Mouse (Mus musculus): Measurements from ENCODE around the gene Chchd6.

The Chchd6 gene

DNA sequence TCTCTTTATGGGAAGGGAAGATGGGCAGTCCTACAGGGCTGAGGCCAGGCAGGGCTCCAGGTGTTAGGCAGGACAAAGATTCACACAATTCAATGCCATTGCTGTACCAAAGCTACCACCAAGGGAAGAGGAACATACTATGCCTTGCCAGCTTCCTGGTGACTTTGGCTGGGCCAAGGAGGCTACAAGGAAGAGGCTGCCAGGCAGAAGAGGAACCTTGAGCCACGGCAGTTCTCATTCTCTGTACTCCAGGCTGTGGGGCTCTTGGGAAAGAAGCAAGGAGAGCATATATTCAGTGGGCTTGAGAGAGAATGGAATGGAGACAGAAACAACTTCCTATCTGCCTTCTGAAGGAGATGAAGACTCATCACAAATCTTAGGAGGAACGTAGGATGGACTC lies 190.5 kb downstream of the Chchd6 start:
- no peak for DNase-seq (ENCODE audit: low spot score)

DNA sequence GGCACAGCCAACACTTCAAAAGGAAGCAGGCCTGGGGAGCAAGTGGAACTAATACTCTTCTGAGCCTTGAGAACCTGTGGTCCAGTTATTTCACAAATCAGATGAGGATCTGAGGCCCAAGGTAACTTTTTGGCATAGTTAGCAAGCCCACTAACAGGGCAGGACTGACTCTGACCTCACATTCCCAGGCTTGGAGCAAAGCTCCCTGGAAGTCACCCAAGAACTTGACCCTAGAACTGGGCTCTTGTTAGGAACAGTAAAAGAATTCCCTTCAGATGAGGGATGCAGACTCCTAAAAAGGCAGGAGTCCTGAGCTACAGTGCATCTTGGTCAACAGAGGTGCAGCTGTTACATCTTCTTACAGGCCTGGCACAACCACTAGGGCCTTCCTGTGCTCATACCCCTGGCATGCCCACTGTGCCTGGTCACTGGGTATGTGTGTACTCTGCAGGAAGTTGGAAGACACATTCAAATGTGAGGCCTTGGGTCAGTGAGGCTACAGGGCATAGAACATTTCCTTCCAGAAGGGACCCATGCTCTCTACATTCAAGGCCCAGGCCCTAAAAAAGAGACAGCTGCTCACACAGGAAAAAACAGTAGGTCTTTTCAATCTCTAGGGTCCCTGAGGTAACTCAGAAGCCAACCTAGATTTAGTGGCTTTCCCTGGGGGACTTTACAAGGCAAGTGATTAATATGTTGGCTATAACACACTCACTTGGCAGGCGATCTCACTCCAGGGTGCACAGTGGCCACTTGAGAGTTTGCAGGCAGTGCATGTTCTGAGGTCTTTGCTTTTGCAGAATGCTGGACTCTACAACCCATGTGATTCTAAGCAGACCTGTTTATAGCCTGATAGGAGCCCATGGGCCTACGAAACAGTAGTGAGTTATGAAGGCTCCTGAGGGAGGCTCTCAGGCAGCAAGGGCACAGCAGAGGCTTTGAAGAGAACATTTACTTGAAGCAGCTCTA lies 191.9 kb downstream of the Chchd6 start:
- DNase-seq (ENCODE audit: low spot score) = peak; percentile 62

DNA sequence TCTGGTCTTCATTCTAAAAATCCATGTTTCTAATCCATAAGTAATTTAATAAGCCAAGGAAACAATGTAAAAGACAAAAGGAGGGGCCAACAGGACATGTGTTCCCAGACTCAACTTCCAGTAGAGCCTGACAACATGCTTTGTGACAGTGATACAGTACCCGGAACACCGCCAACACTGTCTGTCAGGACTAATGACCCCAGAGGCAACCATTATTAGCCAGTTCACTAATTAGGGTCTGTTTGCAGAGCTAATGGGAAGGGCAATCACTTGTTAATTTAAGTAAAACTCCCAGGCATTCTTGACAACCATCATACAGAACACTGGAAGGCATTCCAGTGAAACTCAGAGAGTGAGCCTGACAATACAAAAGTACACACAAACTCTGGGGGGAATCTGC lies 193.0 kb downstream of the Chchd6 start:
- DNase-seq (ENCODE audit: low spot score) = no peak

DNA sequence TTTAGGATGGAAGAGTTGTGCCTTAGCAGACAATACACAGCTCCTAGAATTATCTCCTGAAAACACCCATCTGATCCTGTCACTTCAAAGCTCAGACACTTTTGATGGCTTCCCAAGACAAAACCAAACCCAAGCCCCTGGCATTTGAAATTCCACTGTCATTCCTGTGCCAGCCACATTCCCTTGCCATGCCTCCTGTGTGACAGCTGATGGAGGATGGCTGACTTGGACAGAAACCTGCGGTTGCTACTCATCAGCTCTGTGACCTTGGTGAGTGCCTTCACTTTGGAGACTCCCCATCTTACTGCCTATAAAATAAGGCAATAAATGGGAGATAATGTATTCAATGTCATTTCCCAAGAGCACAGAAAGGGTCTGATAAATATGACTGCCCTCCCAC lies 195.9 kb downstream of the Chchd6 start:
- no peak for DNase-seq (ENCODE audit: low spot score)

DNA sequence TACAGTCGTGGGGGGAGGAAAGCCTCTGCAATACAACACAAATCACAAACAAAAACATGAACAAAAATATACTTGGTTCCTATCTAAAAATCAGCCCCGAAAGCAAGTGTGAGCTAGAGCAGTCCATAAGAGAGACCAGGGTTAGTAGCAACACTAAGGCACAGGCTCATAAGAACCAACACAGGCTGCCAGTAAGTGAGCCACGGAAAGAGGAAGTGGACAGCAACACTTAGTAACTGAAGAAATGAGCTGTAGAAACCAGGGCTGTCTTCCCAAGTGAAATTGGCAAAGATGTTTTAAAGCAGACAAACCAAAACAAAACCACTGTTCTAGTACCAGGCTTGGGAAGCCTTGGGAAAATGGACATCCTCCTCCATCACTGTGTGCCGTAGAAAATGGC lies 197.5 kb downstream of the Chchd6 start:
- DNase-seq (ENCODE audit: low spot score) = no peak

DNA sequence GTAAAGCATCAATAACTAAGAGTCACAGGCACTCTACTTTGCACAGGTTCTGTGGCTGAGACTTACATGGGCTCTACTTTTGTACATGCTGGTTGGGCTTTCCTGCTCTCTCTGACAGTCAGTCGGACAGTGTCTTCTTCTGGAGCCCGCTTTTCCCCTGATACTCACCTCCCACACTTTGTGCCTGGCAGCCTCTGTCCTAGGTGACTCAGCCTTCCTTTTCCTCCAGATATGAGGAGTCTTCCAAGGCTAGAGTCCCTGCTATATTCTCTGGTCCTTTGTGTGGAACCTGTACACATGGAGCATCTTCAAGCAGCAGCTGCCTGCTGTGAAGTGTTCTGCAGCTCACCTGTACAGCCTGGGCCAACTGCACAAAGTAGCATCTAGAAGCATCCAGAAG lies 201.6 kb downstream of the Chchd6 start:
- DNase-seq (ENCODE audit: low spot score) = no peak

DNA sequence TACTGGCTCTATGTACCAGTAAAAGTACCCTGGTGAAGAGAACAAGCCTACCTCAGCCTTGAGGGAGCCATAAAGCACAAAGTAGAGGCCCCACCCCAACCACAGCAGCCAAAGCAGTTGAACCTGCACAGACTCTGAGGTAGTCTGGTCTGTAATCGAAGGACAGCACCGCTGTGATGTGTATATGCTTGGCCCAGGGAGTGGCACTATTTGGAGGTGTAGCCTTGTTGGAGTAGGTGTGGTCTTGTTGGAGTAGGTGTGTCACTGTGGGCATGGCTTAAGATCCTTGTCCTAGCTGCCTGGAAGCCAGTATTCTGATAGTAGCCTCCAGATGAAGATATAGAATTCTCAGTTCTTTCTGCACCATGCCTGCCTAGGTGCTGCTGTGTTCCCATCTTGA lies 203.2 kb downstream of the Chchd6 start:
- no peak for DNase-seq (ENCODE audit: low spot score)

DNA sequence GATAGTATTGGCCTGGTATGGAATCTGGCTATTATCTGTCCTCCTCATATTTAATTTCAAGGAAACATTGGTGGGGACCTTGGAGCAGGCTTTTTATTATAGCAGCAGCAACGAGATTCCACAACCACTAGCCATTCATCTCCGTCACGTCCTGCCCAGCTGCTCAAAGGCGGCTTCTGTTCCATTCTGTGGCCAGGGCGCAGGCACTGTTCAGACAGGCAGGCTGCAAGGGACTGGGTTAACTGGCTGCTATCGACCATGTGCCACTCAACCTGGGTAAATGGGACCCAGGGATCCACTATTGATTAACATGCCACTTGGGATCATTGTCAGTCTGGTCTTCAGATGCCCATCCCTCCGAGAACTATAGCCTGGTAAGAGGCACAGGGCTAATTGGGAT lies 205.7 kb downstream of the Chchd6 start:
- no peak for DNase-seq (ENCODE audit: low spot score)

DNA sequence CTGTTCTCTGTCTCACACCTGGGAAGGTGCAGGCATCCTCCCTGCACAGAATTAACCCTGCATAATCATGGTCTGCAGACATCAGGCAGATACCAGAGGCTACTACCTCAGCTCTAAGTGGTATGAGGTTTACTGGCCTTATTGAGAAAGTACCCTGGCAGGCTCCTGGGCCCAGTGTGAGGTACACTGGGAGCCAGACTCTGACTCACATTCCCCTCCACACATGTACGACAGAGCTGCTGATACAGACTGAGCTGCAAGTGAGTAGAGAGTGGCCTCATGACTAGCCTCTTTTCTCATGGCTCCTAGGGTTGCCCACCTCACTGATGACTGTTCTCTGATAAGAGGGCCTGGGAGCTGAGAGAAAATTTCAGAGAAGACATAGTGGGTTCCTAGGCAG lies 208.5 kb downstream of the Chchd6 start:
- DNase-seq (ENCODE audit: low spot score) = no peak

DNA sequence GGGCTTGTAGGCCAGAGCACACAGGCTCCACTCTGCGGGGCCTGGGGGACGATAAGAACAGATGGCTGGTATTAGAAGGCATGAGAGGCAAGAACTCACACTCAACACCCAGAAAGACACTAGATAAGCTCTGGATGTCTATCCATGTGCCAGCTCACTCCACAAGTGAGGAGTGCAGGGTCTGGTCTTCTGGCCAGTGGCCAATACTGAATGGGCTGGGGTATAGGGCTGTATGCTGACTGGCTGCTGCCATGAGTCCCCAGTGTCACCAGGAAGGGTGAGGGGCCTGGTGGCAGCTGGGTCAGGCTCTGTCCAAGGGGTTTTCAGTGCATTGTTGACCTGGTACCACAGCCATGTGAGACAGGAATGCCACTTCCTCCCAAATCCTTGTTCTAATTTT lies 210.8 kb downstream of the Chchd6 start:
- DNase-seq (ENCODE audit: low spot score) = no peak

DNA sequence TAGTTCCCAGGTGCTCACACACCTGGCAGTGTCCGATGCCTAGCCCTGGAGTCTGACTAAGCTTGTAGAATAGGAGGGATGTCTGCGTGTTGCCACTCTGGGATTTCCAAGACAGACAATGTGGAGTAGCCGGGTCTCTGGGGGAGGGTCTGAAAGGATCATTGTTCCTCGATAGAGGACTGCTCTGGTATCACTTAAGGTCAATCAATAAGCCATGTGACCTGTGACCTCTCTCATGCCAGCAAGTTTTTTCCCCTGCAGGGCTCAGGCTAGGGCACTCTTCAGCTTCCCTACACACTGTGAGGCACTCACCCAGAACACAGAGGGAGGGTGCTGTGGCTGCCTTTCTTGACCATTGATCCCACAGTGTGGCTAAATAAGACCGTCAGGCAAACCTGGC lies 213.6 kb downstream of the Chchd6 start:
- DNase-seq (ENCODE audit: low spot score) = no peak

DNA sequence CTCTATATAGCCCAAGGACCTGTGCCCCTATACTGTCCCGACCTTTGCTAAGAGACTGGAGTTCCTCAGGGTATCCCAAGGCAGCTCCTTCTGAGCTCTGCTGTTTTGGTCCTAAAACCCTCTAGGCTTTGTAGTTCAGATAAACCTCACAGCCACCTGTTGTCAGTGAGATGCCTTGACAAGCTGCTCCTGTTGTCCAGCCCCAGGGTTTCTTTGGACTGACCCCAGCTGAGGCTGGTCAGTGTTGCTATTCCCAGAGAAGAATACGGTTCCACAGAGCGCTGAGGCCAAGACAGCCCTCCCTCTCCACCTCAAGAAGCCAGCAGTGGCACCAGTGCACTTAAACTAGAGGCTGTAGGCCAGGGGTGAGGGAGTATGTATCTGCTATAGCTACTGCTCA lies 214.3 kb downstream of the Chchd6 start:
- peak; percentile 43 for DNase-seq (ENCODE audit: low spot score)

DNA sequence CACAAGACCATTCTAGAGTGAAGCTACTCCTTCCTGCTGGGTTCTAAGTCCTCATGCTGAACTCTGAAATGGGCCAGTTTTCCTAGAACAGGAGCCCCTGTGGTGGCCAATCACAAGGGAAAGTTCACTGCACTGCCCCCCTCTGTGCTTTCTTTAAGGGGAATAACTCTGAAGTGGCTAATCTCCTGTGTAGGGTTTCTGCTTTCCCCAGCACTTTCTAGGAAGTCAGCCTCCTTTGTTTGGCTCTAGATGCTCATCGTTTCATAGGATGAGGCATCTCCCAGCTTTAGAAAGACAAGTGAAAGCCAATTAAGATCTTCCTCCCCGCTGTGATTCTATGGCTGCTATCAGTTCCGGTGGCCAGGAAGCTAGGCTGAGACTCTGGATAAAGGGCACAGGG lies 214.7 kb downstream of the Chchd6 start:
- DNase-seq (ENCODE audit: low spot score) = no peak

DNA sequence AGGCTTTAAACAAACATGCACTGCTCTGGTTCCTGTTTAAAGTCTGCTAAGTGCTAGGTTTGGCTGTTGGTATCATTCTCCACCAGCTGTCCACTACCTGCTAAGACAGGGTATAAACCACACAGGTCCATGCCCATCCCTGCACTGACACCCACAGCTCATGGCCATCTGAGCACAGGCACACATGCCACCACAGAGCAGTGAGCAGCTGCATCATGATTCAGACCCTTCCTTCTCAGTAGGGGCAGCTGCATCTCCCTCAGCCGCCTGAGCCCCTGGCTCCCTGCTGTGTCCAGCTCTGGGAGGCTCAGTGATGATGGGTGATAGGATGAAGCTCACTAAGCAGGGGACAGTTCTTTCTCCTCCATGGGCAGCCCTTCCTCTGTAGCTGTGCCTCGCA lies 217.2 kb downstream of the Chchd6 start:
- DNase-seq (ENCODE audit: low spot score) = no peak

DNA sequence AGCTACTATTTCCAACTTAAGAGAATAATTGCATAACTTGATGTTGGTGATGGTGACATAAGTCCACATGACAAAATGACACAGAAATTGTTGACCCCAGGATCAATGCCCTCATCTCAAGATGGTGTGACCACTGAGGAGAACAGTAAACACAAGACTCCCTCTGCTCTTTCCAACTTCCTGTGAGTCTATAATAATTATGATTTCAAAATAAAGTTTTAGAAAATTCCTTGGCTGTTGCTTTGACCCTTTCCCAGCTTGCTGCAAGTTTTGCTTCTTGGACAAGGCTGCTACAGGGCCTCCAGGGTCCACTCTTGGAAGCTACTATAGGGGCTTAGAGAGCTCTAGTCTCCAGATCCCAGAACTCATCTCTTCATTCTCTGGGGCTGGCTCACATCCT lies 226.6 kb downstream of the Chchd6 start:
- DNase-seq (ENCODE audit: low spot score) = peak; percentile 63

DNA sequence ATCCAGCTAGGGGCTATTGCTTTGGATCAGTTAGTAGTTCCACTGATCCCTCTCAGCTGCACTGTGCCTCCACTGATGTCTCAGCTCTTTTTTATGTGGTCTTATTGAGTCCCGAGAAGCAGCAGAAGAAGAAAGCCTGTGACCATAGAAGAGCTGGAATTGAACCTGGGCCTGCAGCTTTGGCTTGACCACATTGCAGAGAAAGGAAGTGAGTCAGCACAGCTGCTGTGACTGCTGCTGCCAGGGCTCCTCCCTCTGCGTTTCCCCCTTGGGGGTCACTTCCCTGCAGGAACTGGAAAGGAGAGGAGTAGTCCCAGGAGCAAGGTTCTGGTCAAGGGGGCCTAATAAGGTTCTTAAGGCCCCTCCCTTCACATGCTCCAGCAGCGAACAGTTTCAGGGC lies 231.1 kb downstream of the Chchd6 start:
- DNase-seq (ENCODE audit: low spot score) = no peak

DNA sequence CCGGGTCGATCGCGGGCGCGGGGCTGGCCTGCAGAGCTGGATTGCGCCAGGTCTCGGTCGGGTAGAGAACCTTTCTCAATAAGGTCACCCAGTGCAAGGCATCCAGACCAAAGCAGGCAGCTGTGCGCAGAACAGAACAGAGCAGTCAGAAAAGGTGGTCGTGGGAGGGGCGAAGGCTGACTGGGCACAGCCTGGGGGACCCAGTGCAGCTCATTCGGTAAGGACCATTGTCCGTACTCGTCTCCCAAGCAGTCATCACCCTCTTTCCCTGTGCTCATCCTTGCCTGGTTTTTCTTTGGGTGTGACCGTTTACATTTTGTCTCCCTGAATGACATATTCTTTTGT lies 232.4 kb downstream of the Chchd6 start:
- DNase-seq (ENCODE audit: low spot score) = no peak

DNA sequence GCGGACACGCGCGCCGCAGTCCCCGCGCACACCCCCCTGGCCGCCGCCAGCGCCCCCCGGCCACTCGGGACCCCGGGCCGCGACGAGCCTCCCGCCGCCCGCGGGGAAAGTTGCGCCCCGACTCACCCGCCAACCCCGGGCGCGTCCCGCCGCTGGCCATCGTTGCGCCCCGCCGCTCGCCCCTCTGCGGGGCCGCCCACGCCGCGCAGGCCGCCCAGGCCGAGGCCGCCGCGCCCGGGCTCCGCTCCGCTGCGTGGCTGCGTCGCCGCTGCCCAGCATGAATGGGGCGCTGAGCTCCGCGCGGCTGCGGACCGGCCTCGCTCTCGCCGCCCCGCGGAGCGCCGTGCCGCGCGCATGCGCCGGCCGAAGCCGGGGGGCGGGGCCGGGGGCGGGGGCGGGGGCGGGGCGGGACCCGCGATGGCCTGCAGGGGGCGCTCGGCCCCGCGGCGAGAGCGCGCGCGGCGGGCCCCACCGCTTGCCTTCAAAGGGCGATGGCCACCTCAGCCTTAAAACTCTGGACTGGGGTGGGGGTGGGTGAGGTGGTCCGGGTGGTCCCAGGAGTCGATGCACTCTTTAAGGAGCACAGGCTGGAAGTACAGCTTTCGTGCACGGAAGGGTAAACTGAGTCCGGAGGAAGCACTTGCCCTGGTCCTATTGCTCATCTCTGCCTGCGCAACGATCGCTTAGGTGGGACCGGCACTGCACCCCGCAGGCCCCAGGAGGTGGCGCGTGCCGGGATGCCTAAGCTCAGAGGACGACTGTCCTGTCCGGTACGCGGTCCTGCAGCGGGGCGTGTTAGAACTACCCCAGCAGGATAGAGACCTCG lies 233.0 kb downstream of the Chchd6 start, which contains the start of gene Plxna1:
Gene Plxna1 (minus strand): TSS at position 340 of the 826 bp plus-strand sequence.
- peak; percentile 61 for DNase-seq (ENCODE audit: low spot score)

DNA sequence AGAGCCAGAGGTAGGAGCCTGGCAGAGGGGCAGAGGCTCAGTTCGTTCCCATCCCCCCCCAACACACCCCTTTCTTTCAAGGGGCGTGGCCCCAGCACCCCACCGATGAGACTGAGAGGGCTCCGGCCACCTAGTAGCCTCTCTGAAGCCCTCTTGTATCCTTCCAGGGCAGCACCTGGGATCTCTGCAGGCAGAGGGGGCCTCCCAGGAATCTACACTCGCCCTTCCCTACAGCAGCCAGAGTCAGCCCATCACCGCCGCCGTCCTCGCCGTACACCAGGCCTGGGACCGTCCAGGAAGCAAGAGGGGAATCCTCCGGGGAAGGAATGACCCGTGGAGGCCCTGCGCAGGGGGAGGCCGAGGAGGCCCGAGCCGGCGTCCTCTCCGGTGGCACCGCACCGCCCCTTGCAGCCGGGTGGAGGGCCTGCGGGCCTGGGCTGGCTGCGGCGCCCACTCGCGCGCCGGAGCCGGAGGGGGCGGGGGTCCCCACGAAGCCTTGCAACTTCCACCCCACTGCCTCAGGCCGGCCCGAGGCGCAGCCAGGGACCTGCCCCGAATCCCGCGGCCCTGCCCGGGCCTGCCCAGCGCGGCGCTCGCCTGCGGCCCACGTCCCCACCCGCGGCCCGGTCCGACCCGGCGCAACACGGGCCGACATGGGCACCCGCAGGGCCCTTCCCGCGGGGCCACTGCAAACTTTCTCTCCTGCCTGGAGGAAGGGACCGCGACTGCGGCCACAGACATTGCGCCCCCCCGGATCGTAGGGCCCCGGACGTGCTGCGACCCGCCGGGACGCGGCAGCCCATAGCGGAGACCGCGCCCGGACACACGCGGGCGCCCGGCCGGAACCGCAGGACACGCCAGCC lies 233.8 kb downstream of the Chchd6 start:
- peak; percentile 54 for DNase-seq (ENCODE audit: low spot score)

DNA sequence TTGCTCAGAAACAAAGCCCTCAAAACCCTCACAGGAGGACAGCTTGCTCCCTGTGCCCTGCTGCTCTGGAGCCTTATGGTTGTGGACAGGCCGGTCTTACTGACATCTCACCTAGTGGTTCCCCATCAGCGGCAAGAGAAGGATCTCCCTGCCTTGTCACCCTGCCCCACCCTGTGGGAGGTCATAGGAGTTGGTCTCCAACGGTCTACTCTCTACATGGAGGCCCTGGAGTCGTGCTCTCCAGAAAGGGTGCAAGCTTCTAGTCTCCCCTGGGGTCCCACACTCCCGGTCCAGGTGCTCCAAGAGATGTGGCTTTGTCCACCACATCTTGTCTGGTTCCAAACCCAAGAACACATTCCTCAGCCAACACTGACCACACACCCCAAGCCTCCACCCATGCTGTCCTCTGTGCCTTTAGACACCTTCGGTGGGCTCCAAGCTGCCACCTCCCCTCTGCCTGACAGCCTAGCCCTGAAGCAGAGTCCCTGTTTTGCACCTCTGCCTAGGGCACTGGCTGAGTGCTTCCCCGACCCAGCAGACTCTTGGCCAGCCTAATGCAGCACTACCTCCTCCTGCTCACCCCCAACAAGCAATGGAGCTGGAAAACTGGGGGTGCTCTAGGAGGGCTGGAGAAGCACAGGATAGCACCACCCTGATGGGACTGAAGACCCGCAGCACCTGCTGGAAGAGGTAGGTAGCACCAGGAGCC lies 234.6 kb downstream of the Chchd6 start:
- DNase-seq (ENCODE audit: low spot score) = peak; percentile 47
